19 mouse cellular contexts compared by ENCODE assay signal in the genomic region with DNA sequence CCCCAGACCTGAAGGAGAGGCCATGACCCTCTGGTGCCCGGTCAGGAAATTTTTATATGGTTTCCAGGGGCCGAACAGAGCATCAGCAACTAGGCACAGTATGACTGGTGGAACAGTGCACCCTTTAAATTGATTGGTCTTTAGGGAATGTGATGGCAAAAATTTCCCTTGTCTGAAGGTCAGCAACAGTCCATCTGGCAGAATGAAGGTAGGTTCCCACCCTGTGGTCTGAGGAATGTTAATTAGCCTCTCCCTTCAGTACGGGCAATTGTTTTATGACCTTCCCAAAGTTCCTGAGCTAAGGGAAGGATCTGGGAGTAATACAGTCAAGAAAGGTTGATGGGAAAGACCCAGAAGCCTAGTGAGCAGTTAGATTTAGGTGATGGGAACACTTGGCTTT.
"Had no signal": no experiment of that assay in that cellular context is flagged by ENCODE, and none has a peak within 500 bp of the region (broad histone marks: within the 10 kb centered on the region; RNA-seq: fewer than 3 reads in every experiment).

No protein-coding gene starts in this region.

- H3K9ac ChIP-seq: limb, embryonic 12.5 days; limb, embryonic 15.5 days; liver, embryonic 14.5 days; liver, postnatal 0 days; lung, embryonic 14.5 days had no signal

- ATAC-seq: liver, postnatal 0 days had no signal

- H3K4me3 ChIP-seq: limb, embryonic 12.5 days; limb, embryonic 15.5 days had no signal

- H3K27ac ChIP-seq: limb, embryonic 12.5 days; limb, embryonic 15.5 days; liver, embryonic 14.5 days; stomach, postnatal 0 days had no signal

- H3K27me3 ChIP-seq: limb, embryonic 12.5 days; limb, embryonic 15.5 days had no signal

- H3K4me2 ChIP-seq: limb, embryonic 12.5 days; limb, embryonic 15.5 days; liver, embryonic 11.5 days; lung, embryonic 14.5 days; midbrain, embryonic 11.5 days had no signal

- DNase-seq: kidney, postnatal 14 days; kidney, postnatal 4 days; left cerebral cortex, postnatal 4 days; liver, postnatal 0 days; lung, postnatal 10 days; lung, postnatal 4 days; midbrain, embryonic 14.5 days; right cerebral cortex, postnatal 14 days; right cerebral cortex, postnatal 4 days; thymus, adult 2 months; thymus, postnatal 14 days; thymus, postnatal 4 days had no signal

- H3K4me1 ChIP-seq: limb, embryonic 15.5 days had no signal

- H3K9me3 ChIP-seq: limb, embryonic 12.5 days; limb, embryonic 15.5 days had no signal

- H3K36me3 ChIP-seq: limb, embryonic 12.5 days; limb, embryonic 15.5 days had no signal
